Mouse (Mus musculus) myocyte (in vitro differentiated cells): Measurements from ENCODE around the gene Rbm5.

Experiments
- CEBPB ChIP-seq: IDR thresholded peaks from 2 replicates; pipeline ENCODE4 v1.6.1; 2011; ENCODE audit warnings: mild to moderate bottlenecking, moderate library complexity; ENCODE audit not compliant: poor library complexity, insufficient read depth, severe bottlenecking
- MAX ChIP-seq: IDR thresholded peaks from one replicate; pipeline ENCODE4 v1.6.1; 2011; ENCODE audit warnings: low read depth, mild to moderate bottlenecking, control low read depth
- MYOD1 ChIP-seq, 3 experiments: IDR thresholded peaks; one replicate each; pipeline ENCODE4 v1.6.1; 2011; ENCODE audit warnings: control low read depth in 2 of 3, low read depth in 2 of 3, mild to moderate bottlenecking in 2 of 3, moderate library complexity in 1 of 3; ENCODE audit not compliant: insufficient read length in 2 of 3, control insufficient read depth in 1 of 3
- MYOG ChIP-seq, 3 experiments: IDR thresholded peaks; one replicate each; pipeline ENCODE4 v1.6.1; 2011; ENCODE audit warnings: control low read depth in 2 of 3, low read depth in 2 of 3, mild to moderate bottlenecking in 2 of 3; ENCODE audit not compliant: insufficient read length in 2 of 3, control insufficient read depth in 1 of 3, insufficient read depth in 1 of 3
- POLR2A ChIP-seq: IDR thresholded peaks from one replicate; pipeline ENCODE4 v1.6.1; 2011; ENCODE audit warnings: low read depth, mild to moderate bottlenecking, control low read depth, moderate library complexity; ENCODE audit not compliant: insufficient read length
- REST ChIP-seq: IDR thresholded peaks from one replicate; pipeline ENCODE4 v1.6.1; 2011; ENCODE audit warnings: mild to moderate bottlenecking, control low read depth, moderate library complexity; ENCODE audit not compliant: insufficient read depth, insufficient read length
- SRF ChIP-seq: IDR thresholded peaks from one replicate; pipeline ENCODE4 v1.6.1; 2011; ENCODE audit warnings: low read depth; ENCODE audit not compliant: control insufficient read depth, insufficient read length
- TCF12 ChIP-seq: IDR thresholded peaks from one replicate; pipeline ENCODE4 v1.6.1; 2011; ENCODE audit warnings: mild to moderate bottlenecking, control low read depth; ENCODE audit not compliant: poor library complexity, insufficient read depth, severe bottlenecking
- TCF3 ChIP-seq: IDR thresholded peaks from one replicate; pipeline ENCODE4 v1.6.1; 2011; ENCODE audit warnings: low read depth, control low read depth; ENCODE audit not compliant: insufficient read length
- USF1 ChIP-seq: IDR thresholded peaks from one replicate; pipeline ENCODE4 v1.6.1; 2011; ENCODE audit warnings: low read depth, mild to moderate bottlenecking, control low read depth, moderate library complexity

DNA sequence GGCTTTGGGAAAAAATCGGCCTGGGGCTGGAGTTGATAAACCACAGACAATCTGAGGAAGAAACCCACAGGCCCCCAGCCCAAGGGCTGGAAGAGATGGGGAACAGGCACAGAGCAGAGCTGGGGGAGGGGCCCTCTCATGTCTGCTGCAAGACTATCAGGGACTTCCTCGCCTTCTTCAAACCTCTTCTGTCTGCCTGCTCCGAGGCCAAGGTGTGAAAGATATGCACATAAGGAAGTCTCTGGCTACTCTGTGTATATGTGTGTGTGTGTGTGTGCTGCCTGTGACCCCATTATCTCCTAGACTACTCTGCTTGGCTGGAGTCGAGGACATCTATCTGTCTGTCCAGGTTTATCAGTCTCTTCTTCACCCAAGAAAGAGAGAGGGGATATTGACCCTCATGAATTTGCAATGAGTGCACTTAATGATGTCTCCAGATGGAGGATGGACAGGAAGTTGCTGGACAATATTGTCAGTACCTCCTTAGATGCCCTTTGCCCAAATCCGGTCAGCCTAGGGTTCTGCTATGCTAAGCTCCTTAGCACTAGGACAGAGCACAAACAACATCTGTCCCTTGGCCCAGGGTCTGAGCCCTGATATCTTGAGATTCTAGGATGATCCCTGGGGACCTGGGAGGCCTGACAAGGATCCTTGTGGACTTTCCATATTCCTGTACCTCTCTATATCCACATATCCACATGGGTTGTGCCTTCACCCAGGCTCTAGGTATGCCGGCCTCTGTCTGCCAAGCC, 41.7 kb downstream of the Rbm5 start:
- TF ChIP-seq TCF12 (no peak), POLR2A (no peak), USF1 (no peak), CEBPB (no peak), SRF (no peak), MAX (no peak), MYOG (IDR thresholded peaks at IDR 0.05; ENCODE audit: control insufficient read depth in 1 of 3, insufficient read depth in 1 of 3, insufficient read length in 2 of 3, low read depth in 2 of 3) (no peak), MYOD1 (IDR thresholded peaks at IDR 0.05; ENCODE audit: control insufficient read depth in 1 of 3, insufficient read length in 2 of 3, low read depth in 2 of 3) (no peak), TCF3 (no peak), REST (no peak)
